Mouse (Mus musculus) lung, embryonic 14.5 days (tissue): ENCODE results near the gene Ubxn11. TPM values are rescaled to one million over a fixed set of nuclear protein-coding genes. Genes with fewer than 3 reads are reported as not detected.

Experiments used
- ATAC-seq: fragments of 200-750 bp; cut with Nextera tagmentation; 2 replicates; pipeline ENCODE4 v1.8.0; 2017; ENCODE audit warnings: mild to moderate bottlenecking, moderate TSS enrichment, moderate library complexity; ENCODE audit not compliant: insufficient read depth
- DNase-seq: peaks from one replicate; pipeline ENCODE4 v3.0.0-alpha.2; 2015
- H3K27ac ChIP-seq: fragments of 300-500 bp; sonication (generic); 2 replicates; pipeline ENCODE4 v1.5.1; 2014; ENCODE audit warnings: low read depth, mild to moderate bottlenecking, moderate library complexity
- H3K27me3 ChIP-seq: fragments of 300-500 bp; sonication (generic); 2 replicates; pipeline ENCODE4 v1.6.1; 2014; ENCODE audit warnings: low read length, control low read depth; ENCODE audit not compliant: insufficient read depth
- H3K36me3 ChIP-seq: fragments of 300-500 bp; sonication (generic); 2 replicates; pipeline ENCODE4 v1.6.1; 2014; ENCODE audit warnings: control low read depth; ENCODE audit not compliant: insufficient read depth
- H3K4me1 ChIP-seq: fragments of 300-500 bp; sonication (generic); 2 replicates; pipeline ENCODE4 v1.6.1; 2014; ENCODE audit warnings: antibody characterized with exemption, control low read depth; ENCODE audit not compliant: insufficient read depth
- H3K4me2 ChIP-seq: fragments of 300-500 bp; sonication (generic); 2 replicates; pipeline ENCODE4 v1.6.1; 2014; ENCODE audit warnings: mild to moderate bottlenecking
- H3K4me3 ChIP-seq: fragments of 300-500 bp; sonication (generic); 2 replicates; pipeline ENCODE4 v1.5.1; 2014; ENCODE audit warnings: low read depth, low read length
- H3K9ac ChIP-seq: fragments of 300-500 bp; sonication (generic); 2 replicates; pipeline ENCODE4 v1.6.1; 2014
- H3K9me3 ChIP-seq: fragments of 300-500 bp; sonication (generic); 2 replicates; pipeline ENCODE4 v1.6.1; 2016; ENCODE audit warnings: low read depth, low read length, control low read depth
- CTCF ChIP-seq: IDR thresholded peaks from 2 replicates; pipeline ENCODE4 v1.5.1; 2016; ENCODE audit warnings: antibody characterized with exemption, low read depth
- WGBS: fragments of 180-500 bp; shearing (Covaris S2); extraction: QIAGEN DNeasy Blood & Tissue Kit; methylation state at CpG from one replicate; pipeline ENCODE4 v1.1.7; 2014; 5-methylcytosine and 5-hydroxymethylcytosine counted together
- polyA plus RNA-seq: library from polyadenylated mRNA; unstranded; fragments of >200 nt; fragmentation: Nextera tagmentation; extraction: Ambion mirVana; gene quantifications from 2 replicates; pipeline ENCODE4 v1.2.1, GENCODE M21; 2014

Gene Ubxn11
- polyA plus RNA-seq, 1 experiment from 2014 or later: 6.8 TPM

DNA sequence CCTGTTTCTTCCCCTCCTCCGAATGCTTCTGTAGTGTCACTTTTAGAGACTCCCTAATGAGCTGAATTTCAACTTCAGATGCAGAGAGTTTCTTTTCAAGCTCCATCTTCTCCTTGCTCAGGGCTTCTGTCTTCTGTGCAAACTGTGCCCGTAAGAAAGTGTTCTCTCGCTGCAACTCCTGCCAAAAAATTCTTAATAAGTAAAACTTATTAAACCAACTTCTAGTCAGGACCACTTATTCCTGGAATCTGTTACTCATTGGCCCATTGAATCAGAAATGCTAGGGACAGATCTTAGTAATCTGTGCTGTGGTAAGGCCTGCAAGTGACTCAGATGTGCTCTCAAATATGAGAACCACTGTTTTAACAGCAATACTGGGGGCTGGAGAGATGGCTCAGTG lies 49.7 kb downstream of the Ubxn11 start:
- Histone ChIP-seq H3K4me3 (no peak overlapping the region), H3K9ac (no peak overlapping the region), H3K4me2 (no peak overlapping the region), H3K9me3 (no peaks in the 10 kb centered on the region), H3K36me3 (peaks cover 38% of the 10 kb centered on the region; the same call in 1 of the 2 replicates), H3K27me3 (no peaks in the 10 kb centered on the region), H3K4me1 (no peaks in the 10 kb centered on the region), H3K27ac (no peak overlapping the region)
- DNase-seq (no peak), ATAC-seq (no peak)
- WGBS: 84% methylated on average over 3 of the region's 3 CpGs
- no peak for TF ChIP-seq CTCF

DNA sequence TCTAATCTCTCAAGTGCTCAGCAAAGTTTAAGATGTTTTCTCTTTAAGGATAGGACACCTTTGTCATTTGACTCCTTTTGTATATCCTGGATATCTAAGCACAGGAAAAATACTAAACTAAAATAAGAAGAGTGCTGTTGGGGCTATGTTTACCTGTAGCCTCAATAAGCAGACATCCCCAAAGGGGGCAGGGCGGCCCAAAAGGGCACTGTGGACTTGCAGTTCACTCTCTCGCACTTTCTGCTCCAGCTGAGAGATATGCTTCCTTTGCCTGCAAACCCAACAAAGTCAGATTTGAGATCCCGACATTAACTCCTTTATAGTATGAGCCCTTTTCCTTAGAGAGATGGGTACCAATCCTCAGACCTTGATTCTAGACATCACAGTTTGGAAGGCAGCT lies 51.3 kb downstream of the Ubxn11 start:
- H3K4me3 ChIP-seq: no peak overlapping the region
- TF ChIP-seq CTCF: no peak
- no peaks in the 10 kb centered on the region for H3K9me3 ChIP-seq
- ATAC-seq: no peak
- WGBS: 83% methylated on average over 3 of the region's 3 CpGs
- H3K4me1 ChIP-seq: no peaks in the 10 kb centered on the region
- no peak overlapping the region for H3K27ac ChIP-seq
- peaks cover 28% of the 10 kb centered on the region; the same call in 1 of the 2 replicates for H3K36me3 ChIP-seq
- DNase-seq: no peak
- H3K9ac ChIP-seq: no peak overlapping the region
- H3K4me2 ChIP-seq: no peak overlapping the region
- H3K27me3 ChIP-seq: no peaks in the 10 kb centered on the region

DNA sequence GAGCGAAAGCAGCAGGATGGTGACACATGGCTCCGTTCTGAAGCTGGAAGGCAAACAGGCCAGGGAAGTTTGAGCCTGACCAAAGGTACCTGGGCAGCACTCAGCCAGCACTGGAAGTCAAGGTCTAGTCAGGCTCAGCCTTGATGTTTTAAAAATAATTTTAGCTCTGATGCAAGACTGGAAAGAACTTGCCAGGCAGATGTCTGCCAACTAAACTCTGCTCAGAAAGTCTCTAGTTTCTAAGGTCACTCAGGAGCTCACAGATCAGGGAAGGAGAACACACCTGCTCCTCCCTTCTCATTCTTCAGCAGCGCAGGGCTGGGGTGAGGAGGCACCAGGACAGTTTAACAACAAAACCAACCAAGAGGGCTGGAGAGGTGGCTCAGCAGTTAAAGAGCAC lies 52.0 kb downstream of the Ubxn11 start:
- Histone ChIP-seq H3K27me3 (no peaks in the 10 kb centered on the region), H3K4me2 (no peak overlapping the region), H3K9me3 (no peaks in the 10 kb centered on the region), H3K27ac (no peak overlapping the region), H3K9ac (no peak overlapping the region), H3K4me1 (no peaks in the 10 kb centered on the region; the same call in 1 of the 2 replicates), H3K4me3 (no peak overlapping the region), H3K36me3 (peaks cover 28% of the 10 kb centered on the region; the same call in 1 of the 2 replicates)
- WGBS: 93% methylated on average over 3 of the region's 3 CpGs
- TF ChIP-seq CTCF: no peak
- DNase-seq: no peak
- ATAC-seq: no peak

DNA sequence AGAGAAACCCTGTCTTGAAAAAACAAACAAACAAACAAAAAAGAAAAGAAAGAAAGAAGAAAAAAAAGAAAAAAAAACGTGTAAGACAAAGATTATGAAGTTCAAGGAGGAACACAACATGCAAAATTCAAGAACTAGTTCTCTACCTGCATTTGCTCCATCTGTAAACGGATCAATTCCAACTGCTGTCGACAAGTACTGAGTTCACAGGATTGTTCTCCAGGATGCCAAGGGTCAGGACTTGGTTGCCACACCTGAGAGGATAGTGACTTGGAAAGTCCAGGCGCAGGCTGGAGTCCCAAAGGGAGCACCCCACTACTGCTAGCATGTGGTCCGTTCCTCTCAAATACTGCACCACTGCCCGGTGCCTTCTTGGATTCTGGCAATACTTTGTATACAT lies 53.2 kb downstream of the Ubxn11 start:
- DNase-seq (no peak), ATAC-seq (no peak)
- H3K9me3 ChIP-seq: no peaks in the 10 kb centered on the region

DNA sequence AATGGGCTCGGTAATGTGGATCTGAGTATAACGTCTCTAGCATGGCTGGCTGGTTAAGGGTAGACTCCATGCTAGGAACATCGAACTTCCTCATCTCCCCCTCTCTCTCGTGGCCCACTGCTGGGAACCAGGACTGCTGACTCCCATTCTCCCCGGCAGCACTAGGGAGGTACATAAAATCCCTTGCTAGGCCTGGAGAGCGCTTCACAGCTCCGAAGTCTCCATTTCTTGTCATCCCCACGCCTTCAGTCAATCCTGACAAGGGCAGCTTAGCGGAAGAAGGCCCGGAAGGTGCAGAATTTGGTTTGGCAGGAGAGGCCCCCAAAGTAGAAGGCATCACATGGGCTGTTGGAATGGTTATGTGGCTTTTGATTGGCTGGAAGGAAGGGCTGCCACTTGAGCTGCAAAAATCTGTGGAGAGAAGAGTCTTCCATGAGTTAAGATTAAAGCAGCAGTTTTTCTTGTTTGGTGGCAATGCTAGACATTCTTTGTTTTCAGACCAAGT lies 53.6 kb downstream of the Ubxn11 start:
- H3K9ac ChIP-seq: no peak overlapping the region
- ATAC-seq: no peak
- peaks cover 24% of the 10 kb centered on the region; the same call in 1 of the 2 replicates for H3K36me3 ChIP-seq
- no peaks in the 10 kb centered on the region for H3K27me3 ChIP-seq
- DNase-seq: no peak
- no peaks in the 10 kb centered on the region; the same call in 1 of the 2 replicates for H3K4me1 ChIP-seq
- no peak for TF ChIP-seq CTCF
- no peak overlapping the region for H3K4me2 ChIP-seq
- H3K4me3 ChIP-seq: no peak overlapping the region
- H3K27ac ChIP-seq: no peak overlapping the region
- H3K9me3 ChIP-seq: no peaks in the 10 kb centered on the region
- WGBS: 83% methylated on average over 10 of the region's 10 CpGs

More for the DNA sequence above, 53.2 kb downstream of the Ubxn11 start:
- TF ChIP-seq CTCF: no peak
- no peak overlapping the region for H3K9ac ChIP-seq
- H3K4me3 ChIP-seq: no peak overlapping the region
- H3K36me3 ChIP-seq: peaks cover 28% of the 10 kb centered on the region; the same call in 1 of the 2 replicates
- 89% methylated on average over 6 of the region's 6 CpGs for WGBS
- no peak overlapping the region for H3K27ac ChIP-seq
- H3K4me2 ChIP-seq: no peak overlapping the region
- H3K27me3 ChIP-seq: no peaks in the 10 kb centered on the region
- no peaks in the 10 kb centered on the region; the same call in 1 of the 2 replicates for H3K4me1 ChIP-seq

DNA sequence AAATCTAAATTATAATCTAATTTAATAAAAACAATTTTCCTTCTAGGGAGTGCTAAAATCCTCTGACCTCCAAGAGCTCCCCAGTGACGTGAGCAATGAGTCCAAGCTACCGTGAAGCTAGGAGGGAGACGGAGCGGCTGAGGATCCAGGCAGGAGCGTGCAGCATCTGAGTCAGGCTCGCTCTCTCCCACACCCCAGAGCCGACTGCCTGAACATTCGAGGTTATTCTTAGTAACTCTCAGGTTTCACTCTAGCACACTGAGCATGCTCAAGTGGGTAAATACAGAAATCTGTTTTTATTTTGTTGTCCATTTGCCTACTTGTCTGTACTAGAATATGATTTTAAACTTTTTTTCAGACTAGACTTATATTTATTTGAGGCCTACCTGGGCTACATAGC lies 54.4 kb downstream of the Ubxn11 start:
- Histone ChIP-seq H3K9me3 (no peaks in the 10 kb centered on the region), H3K4me1 (no peaks in the 10 kb centered on the region; the same call in 1 of the 2 replicates), H3K9ac (no peak overlapping the region), H3K27me3 (no peaks in the 10 kb centered on the region), H3K27ac (no peak overlapping the region), H3K4me3 (no peak overlapping the region), H3K4me2 (no peak overlapping the region), H3K36me3 (peaks cover 17% of the 10 kb centered on the region; the same call in 1 of the 2 replicates)
- WGBS: 48% methylated on average over 8 of the region's 8 CpGs
- no peak for ATAC-seq
- peak; percentile 4 for DNase-seq
- no peak for TF ChIP-seq CTCF

DNA sequence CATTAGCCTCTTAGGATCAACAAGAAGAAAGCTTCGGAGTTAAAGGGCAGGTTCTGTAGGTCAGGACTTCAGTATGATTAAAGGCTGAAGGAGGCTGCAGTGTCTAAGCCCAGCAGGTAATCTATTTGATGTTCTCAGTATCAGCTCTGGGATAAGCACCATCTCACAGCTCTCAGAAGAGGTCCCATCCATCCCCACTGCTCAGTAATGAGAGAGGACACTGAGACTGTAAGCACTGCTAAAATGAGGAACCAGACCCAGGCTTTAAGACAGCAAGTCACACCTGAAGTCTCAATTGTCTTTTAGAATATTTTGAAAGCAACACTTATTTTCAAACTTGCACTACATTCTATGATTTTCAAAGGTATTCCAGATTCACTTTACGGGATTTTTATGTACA lies 55.2 kb downstream of the Ubxn11 start:
- DNase-seq (no peak), ATAC-seq (no peak)
- TF ChIP-seq CTCF: no peak
- Histone ChIP-seq H3K4me1 (no peaks in the 10 kb centered on the region; the same call in 1 of the 2 replicates), H3K4me3 (no peak overlapping the region), H3K4me2 (no peak overlapping the region), H3K27ac (no peak overlapping the region), H3K27me3 (no peaks in the 10 kb centered on the region), H3K36me3 (peaks cover 14% of the 10 kb centered on the region; the same call in 1 of the 2 replicates), H3K9ac (no peak overlapping the region), H3K9me3 (no peaks in the 10 kb centered on the region)
- WGBS: 72% methylated on average over 2 of the region's 2 CpGs
